Mouse (Mus musculus): ENCODE results near the gene Slc35g3.

DNA sequence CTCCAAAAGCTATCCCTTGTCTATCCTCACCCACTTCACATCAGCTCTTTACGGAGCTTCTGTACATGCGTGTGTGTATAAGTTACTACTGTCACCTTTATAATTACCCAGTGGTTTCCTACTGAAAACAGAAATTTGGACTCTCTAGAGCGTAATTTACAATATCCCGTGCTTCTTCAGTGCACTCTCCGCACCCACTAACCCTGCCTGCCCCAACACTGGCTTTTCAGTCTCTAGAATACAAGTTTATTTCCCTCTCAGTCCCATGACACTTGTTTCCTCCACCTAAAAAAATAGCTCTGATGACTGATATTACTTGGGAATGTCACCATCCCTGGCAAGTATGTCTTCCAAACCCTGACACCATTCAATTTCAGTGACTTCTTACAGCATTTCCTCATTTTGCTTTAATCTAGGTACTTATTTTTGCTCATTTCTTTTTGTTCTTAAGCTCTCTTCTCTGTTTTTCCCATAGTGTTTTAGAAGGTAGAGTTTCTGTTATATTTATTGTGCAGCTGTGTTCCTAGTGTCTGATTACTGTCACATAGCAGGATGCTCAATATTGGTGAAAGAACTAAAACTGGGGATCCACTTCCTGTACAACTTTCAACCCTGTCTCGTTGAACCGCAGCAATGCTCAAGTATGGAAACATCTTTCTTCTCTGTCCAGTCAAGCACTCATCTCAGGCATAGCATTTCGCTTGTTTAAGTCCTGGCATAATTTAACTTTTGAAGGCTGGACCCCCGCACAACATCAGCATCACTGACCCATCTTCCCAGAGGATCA lies 4.3 kb downstream of the Slc35g3 start:
- TF ChIP-seq MAX (IDR thresholded peaks at IDR 0.05) (no peak), CTCF (IDR thresholded peaks at IDR 0.05; ENCODE audit: control insufficient read depth, insufficient read depth, insufficient read length) (no peak), CEBPB (IDR thresholded peaks at IDR 0.05; ENCODE audit: low read depth) (no peak), USF1 (IDR thresholded peaks at IDR 0.05; ENCODE audit: low read depth) (no peak), MYOG (IDR thresholded peaks at IDR 0.05; ENCODE audit: control insufficient read depth, extremely low read depth, insufficient read length) (no peak), MYOD1 (IDR thresholded peaks at IDR 0.05; ENCODE audit: control insufficient read depth, insufficient read length, low read depth) (no peak), FOSL1 (IDR thresholded peaks at IDR 0.05; ENCODE audit: insufficient read depth, low read length, poor library complexity, severe bottlenecking) (no peak)
